Mouse (Mus musculus) T-helper 1 cell (primary cell): ENCODE measurements around the gene Rnf227.

Experiments
- in situ Hi-C: fragments of 300-600 bp; cut with MboI, MseI; formaldehyde crosslinking; loops from one replicate; pipeline ENCODE4 v1.15.1; 2025; ENCODE audit warnings: high pct_unique_total_duplicates

Rnf227 gene

GRCm38 (mm10) chr11:69370817-69371215 lies 30.6 kb downstream of the Rnf227 start:
- in situ Hi-C loops = no loop called here

GRCm38 (mm10) chr11:69371601-69372000 lies 31.3 kb downstream of the Rnf227 start:
- in situ Hi-C loops = no loop called here

GRCm38 (mm10) chr11:69372056-69372779 lies 32.0 kb downstream of the Rnf227 start:
- in situ Hi-C loops = no loop called here

GRCm38 (mm10) chr11:69372780-69373170 lies 32.5 kb downstream of the Rnf227 start:
- in situ Hi-C loops = no loop called here

GRCm38 (mm10) chr11:69373223-69373965 lies 33.1 kb downstream of the Rnf227 start:
- in situ Hi-C loops = no loop called here

GRCm38 (mm10) chr11:69375646-69376045 lies 35.4 kb downstream of the Rnf227 start:
- in situ Hi-C loops = no loop called here

GRCm38 (mm10) chr11:69377766-69378165 lies 37.5 kb downstream of the Rnf227 start:
- in situ Hi-C loops = no loop called here

GRCm38 (mm10) chr11:69379600-69379999 lies 39.3 kb downstream of the Rnf227 start:
- in situ Hi-C loops = no loop called here

- in situ Hi-C loops = loop anchor here (5.0 kb wide), 1 partner anchor 189 kb away; no protein-coding TSS in a partner anchor
These were observed 41.1 kb downstream of the Rnf227 start for GRCm38 (mm10) chr11:69381356-69381755.

GRCm38 (mm10) chr11:69382478-69383105 lies 42.3 kb downstream of the Rnf227 start:
- in situ Hi-C loops = loop anchor here (5.0 kb wide), 1 partner anchor 190 kb away; no protein-coding TSS in a partner anchor

GRCm38 (mm10) chr11:69384979-69385378 lies 44.7 kb downstream of the Rnf227 start:
- in situ Hi-C loops = loop anchor here (5.0 kb wide), 2 partner anchors 128 to 193 kb away; no protein-coding TSS in a partner anchor

- in situ Hi-C loops = loop anchor here (5.0 kb wide), 1 partner anchor 129 kb away; no protein-coding TSS in a partner anchor
These were observed 46.5 kb downstream of the Rnf227 start for GRCm38 (mm10) chr11:69386758-69387157.

GRCm38 (mm10) chr11:69388680-69389079 lies 48.4 kb downstream of the Rnf227 start:
- in situ Hi-C loops = loop anchor here (5.0 kb wide), 1 partner anchor 131 kb away; no protein-coding TSS in a partner anchor

- in situ Hi-C loops = loop anchor here (5.0 kb wide), 1 partner anchor 132 kb away; no protein-coding TSS in a partner anchor
These were observed 49.5 kb downstream of the Rnf227 start for GRCm38 (mm10) chr11:69389531-69390399.

- in situ Hi-C loops = no loop called here
These were observed 50.3 kb downstream of the Rnf227 start for GRCm38 (mm10) chr11:69390400-69391034.
